Mouse (Mus musculus) brain, embryonic 14.5 days (tissue): ENCODE measurements around the gene Nav1.

ENCODE experiments used
- CTCF ChIP-seq: fragments of 200-500 bp; IDR thresholded peaks from 2 replicates; pipeline ENCODE4 v1.5.1; 2012; ENCODE audit warnings: inconsistent platforms, mild to moderate bottlenecking, moderate library complexity, borderline replicate concordance; ENCODE audit not compliant: insufficient read depth, insufficient read length; ENCODE audit errors: extremely low read depth
- POLR2A ChIP-seq: fragments of 200-500 bp; IDR thresholded peaks from 2 replicates; pipeline ENCODE4 v1.6.1; 2012; ENCODE audit warnings: mild to moderate bottlenecking, inconsistent platforms, borderline replicate concordance; ENCODE audit not compliant: poor library complexity, insufficient read depth, insufficient read length, severe bottlenecking; ENCODE audit errors: extremely low read depth

DNA sequence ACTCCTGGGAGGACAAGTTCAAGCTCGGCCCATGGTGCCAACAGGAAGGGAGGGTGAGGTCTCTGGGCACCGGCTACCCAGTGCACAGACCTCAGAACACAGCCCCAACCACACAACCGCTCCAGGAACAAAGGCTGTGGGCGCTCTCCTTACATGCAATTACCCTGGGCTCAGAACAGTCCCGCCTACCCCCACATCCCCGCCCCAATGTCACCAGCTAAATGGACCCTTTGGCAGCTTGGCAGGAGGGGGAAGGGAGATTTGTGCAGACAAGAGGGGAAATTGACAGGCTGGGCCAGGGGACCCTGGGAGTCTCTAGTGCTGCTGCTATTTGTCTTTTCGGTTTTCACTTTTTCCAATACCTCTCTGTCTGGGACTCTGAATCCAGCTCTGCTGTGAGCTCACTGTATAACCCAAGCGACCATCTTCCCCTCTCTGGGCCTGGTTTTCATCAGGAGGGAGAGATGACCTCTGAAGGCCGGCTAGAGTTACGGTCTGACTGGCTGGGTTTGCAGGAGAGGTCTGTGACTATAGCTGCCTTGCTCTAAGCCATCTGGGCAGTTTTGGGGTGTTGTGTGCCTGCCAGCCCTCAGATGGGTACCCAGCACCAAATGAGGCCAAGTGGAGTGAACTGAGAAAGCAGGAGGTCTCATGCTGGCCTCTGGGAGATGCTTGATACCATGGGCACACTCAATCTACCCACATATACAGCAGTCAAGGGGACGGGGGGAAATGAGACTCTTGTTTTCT lies 3.8 kb downstream of the Nav1 start:
- TF ChIP-seq CTCF (no peak), POLR2A (peak; percentile 10; the same call in 1 of the 2 replicates)
